Mouse (Mus musculus) intestine, embryonic 14.5 days (tissue): ENCODE measurements at regions not wholly inside any gene's neighbourhood (a gene's known extent, or its start where the extent isn't known, plus 50 kb on each side); places are given as distances from the start of the nearest gene placed in this dataset.
"Not testable (repeated sequence)": the region's sequence is repeated elsewhere in the genome, so short reads cannot be mapped to it uniquely, and the experiment has no call there.

Experiments
- ATAC-seq: fragments of 200-750 bp; cut with Nextera tagmentation; replicated peaks from 2 replicates; pipeline ENCODE4 v1.8.0; 2017; ENCODE audit warnings: low read depth, moderate number of reproducible peaks, moderate TSS enrichment, moderate library complexity; ENCODE audit not compliant: low FRiP score, low TSS enrichment
- DNase-seq: peaks from one replicate; pipeline ENCODE4 v3.0.0-alpha.2; 2018; ENCODE audit warnings: low spot score
- H3K27ac ChIP-seq: fragments of 300-500 bp; sonication (generic); 2 replicates; pipeline ENCODE4 v1.5.1; 2014; ENCODE audit warnings: low read depth, mild to moderate bottlenecking, control low read depth
- H3K27me3 ChIP-seq: fragments of 300-500 bp; sonication (generic); replicated peaks from 2 replicates; pipeline ENCODE4 v1.6.1; 2014; ENCODE audit warnings: low read length, control low read depth; ENCODE audit not compliant: control insufficient read depth, insufficient read depth
- H3K36me3 ChIP-seq: fragments of 300-500 bp; sonication (generic); 2 replicates; pipeline ENCODE4 v1.6.1; 2014; ENCODE audit warnings: low read length, control low read depth; ENCODE audit not compliant: control insufficient read depth, insufficient read depth
- H3K4me1 ChIP-seq: fragments of 300-500 bp; sonication (generic); replicated peaks from 2 replicates; pipeline ENCODE4 v1.6.1; 2014; ENCODE audit warnings: low read length, control low read depth, mixed read lengths; ENCODE audit not compliant: control insufficient read depth, insufficient read depth
- H3K4me2 ChIP-seq: fragments of 300-500 bp; sonication (generic); 2 replicates; pipeline ENCODE4 v1.6.1; 2014; ENCODE audit warnings: low read length
- H3K4me3 ChIP-seq: fragments of 300-500 bp; sonication (generic); 2 replicates; pipeline ENCODE4 v1.5.1; 2014; ENCODE audit warnings: low read depth, low read length, control low read depth, mixed read lengths
- H3K9ac ChIP-seq: fragments of 300-500 bp; sonication (generic); 2 replicates; pipeline ENCODE4 v1.6.1; 2014; ENCODE audit warnings: mild to moderate bottlenecking, low read length
- H3K9me3 ChIP-seq: fragments of 300-500 bp; sonication (generic); 2 replicates; pipeline ENCODE4 v1.6.1; 2016; ENCODE audit warnings: low read length, control low read depth; ENCODE audit not compliant: control insufficient read depth
- WGBS: fragments of 180-500 bp; shearing (Covaris S2); extraction: QIAGEN DNeasy Blood & Tissue Kit; methylation state at CpG from one replicate; pipeline ENCODE4 v1.1.7; 2014; 5-methylcytosine and 5-hydroxymethylcytosine counted together

- H3K27me3 ChIP-seq = no peaks in the 10 kb centered on the region
- no peak overlapping the region for H3K9ac ChIP-seq
- no peak overlapping the region for H3K4me3 ChIP-seq
- 77% methylated on average over 2 of the region's 2 CpGs for WGBS
- no peaks in the 10 kb centered on the region for H3K36me3 ChIP-seq
- H3K9me3 ChIP-seq = 0 out of 2 replicates have a peak, but pooled peaks cover 3% of the 10 kb centered on the region
- DNase-seq = no peak
- no peak overlapping the region for H3K4me2 ChIP-seq
- no peaks in the 10 kb centered on the region for H3K4me1 ChIP-seq
- H3K27ac ChIP-seq = no peak overlapping the region
- ATAC-seq = no peak
Measured at GRCm38 (mm10) chr12:114513143-114513542, 969.4 kb downstream of the Adam6a start.

GRCm38 (mm10) chr12:114542094-114542493 is 998.4 kb downstream of the Adam6a start:
- ATAC-seq, H3K9ac ChIP-seq, H3K4me2 ChIP-seq, H3K9me3 ChIP-seq, H3K27me3 ChIP-seq, DNase-seq, H3K36me3 ChIP-seq, H3K4me3 ChIP-seq, H3K27ac ChIP-seq, H3K4me1 ChIP-seq: not testable (repeated sequence)
- WGBS = 61% methylated on average over 1 of the region's 1 CpGs

GRCm38 (mm10) chr12:114544931-114545330 is 1001.2 kb downstream of the Adam6a start:
- not testable (repeated sequence) for H3K4me1 ChIP-seq, H3K4me2 ChIP-seq, H3K36me3 ChIP-seq, DNase-seq, H3K27me3 ChIP-seq, H3K9ac ChIP-seq, ATAC-seq, H3K9me3 ChIP-seq, H3K4me3 ChIP-seq, H3K27ac ChIP-seq
- WGBS = 62% methylated on average over 1 of the region's 1 CpGs

GRCm38 (mm10) chr12:114562440-114562839 is 1018.7 kb downstream of the Adam6a start:
- Histone ChIP-seq H3K4me2 (no peak overlapping the region), H3K27me3 (no peaks in the 10 kb centered on the region), H3K4me3 (no peak overlapping the region), H3K27ac (no peak overlapping the region), H3K4me1 (no peaks in the 10 kb centered on the region), H3K9ac (no peak overlapping the region), H3K9me3 (no peaks in the 10 kb centered on the region; the same call in 1 of the 2 replicates), H3K36me3 (no peaks in the 10 kb centered on the region)
- 58% methylated on average over 1 of the region's 1 CpGs for WGBS
- DNase-seq (no peak), ATAC-seq (no peak)

- Histone ChIP-seq H3K9me3 (no peaks in the 10 kb centered on the region; the same call in 1 of the 2 replicates), H3K4me2 (no peak overlapping the region), H3K27me3 (no peaks in the 10 kb centered on the region), H3K9ac (no peak overlapping the region), H3K4me3 (no peak overlapping the region), H3K36me3 (no peaks in the 10 kb centered on the region), H3K4me1 (no peaks in the 10 kb centered on the region), H3K27ac (no peak overlapping the region)
- DNase-seq (no peak), ATAC-seq (no peak)
- WGBS = 57% methylated on average over 5 of the region's 5 CpGs
Measured at GRCm38 (mm10) chr12:114562978-114563377, 1019.3 kb downstream of the Adam6a start.

- ATAC-seq = no peak
- Histone ChIP-seq H3K27me3 (no peaks in the 10 kb centered on the region), H3K4me3 (no peak overlapping the region), H3K4me2 (no peak overlapping the region), H3K9me3 (no peaks in the 10 kb centered on the region; the same call in 1 of the 2 replicates), H3K4me1 (no peaks in the 10 kb centered on the region), H3K9ac (no peak overlapping the region), H3K27ac (no peak overlapping the region), H3K36me3 (no peaks in the 10 kb centered on the region)
- 46% methylated on average over 1 of the region's 1 CpGs for WGBS
- no peak for DNase-seq
Measured at GRCm38 (mm10) chr12:114563683-114564082, 1020.0 kb downstream of the Adam6a start.

- Histone ChIP-seq H3K9ac (no peak overlapping the region), H3K27ac (no peak overlapping the region), H3K27me3 (no peaks in the 10 kb centered on the region), H3K9me3 (no peaks in the 10 kb centered on the region; the same call in 1 of the 2 replicates), H3K36me3 (no peaks in the 10 kb centered on the region), H3K4me1 (no peaks in the 10 kb centered on the region), H3K4me3 (no peak overlapping the region), H3K4me2 (no peak overlapping the region)
- DNase-seq = no peak
- 63% methylated on average over 2 of the region's 2 CpGs for WGBS
- no peak for ATAC-seq
Measured at GRCm38 (mm10) chr12:114564329-114564728, 1020.6 kb downstream of the Adam6a start.

- no peak overlapping the region for H3K9ac ChIP-seq
- no peak overlapping the region for H3K4me2 ChIP-seq
- H3K36me3 ChIP-seq = no peaks in the 10 kb centered on the region
- peaks cover 8% of the 10 kb centered on the region for H3K9me3 ChIP-seq
- 69% methylated on average over 1 of the region's 1 CpGs for WGBS
- DNase-seq (no peak), ATAC-seq (no peak)
- no peaks in the 10 kb centered on the region for H3K27me3 ChIP-seq
- no peak overlapping the region for H3K27ac ChIP-seq
- H3K4me1 ChIP-seq = no peaks in the 10 kb centered on the region
- no peak overlapping the region for H3K4me3 ChIP-seq
Measured at GRCm38 (mm10) chr12:114583371-114583770, 1039.7 kb downstream of the Adam6a start.

- no peaks in the 10 kb centered on the region for H3K27me3 ChIP-seq
- H3K9ac ChIP-seq = no peak overlapping the region
- no peak for DNase-seq
- no peak for ATAC-seq
- no peaks in the 10 kb centered on the region for H3K36me3 ChIP-seq
- WGBS = 65% methylated on average over 2 of the region's 2 CpGs
- H3K4me1 ChIP-seq = no peaks in the 10 kb centered on the region
- H3K4me2 ChIP-seq = no peak overlapping the region
- peaks cover 8% of the 10 kb centered on the region for H3K9me3 ChIP-seq
- H3K4me3 ChIP-seq = no peak overlapping the region
- no peak overlapping the region for H3K27ac ChIP-seq
Measured at GRCm38 (mm10) chr12:114587227-114587626, 1043.5 kb downstream of the Adam6a start.
